Mouse (Mus musculus): Measurements from ENCODE around the gene Alg3. TPM values are rescaled to one million over a fixed set of nuclear protein-coding genes. Genes with fewer than 3 reads are reported as not detected.

The Alg3 gene
- 10 to 100 TPM in 1 of 2 experiments, 1 to 10 TPM in 1; 8.7 to 11.0 TPM for total RNA-seq (2021)
- long read RNA-seq, experiment 1, partial matches to known transcripts, result 2 of 6 reads
- long read RNA-seq, experiment 1, other reads (novel, unspliced or antisense), result 1 of 6 reads
- long read RNA-seq, experiment 2, transcript Alg3-201 (9 exons, 1,451 nt), result major isoform, 7 of 8 reads
- long read RNA-seq, experiment 2, partial matches to known transcripts, result 0 of 8 reads
- long read RNA-seq, experiment 2, other reads (novel, unspliced or antisense), result 0 of 8 reads

- peak; percentile 63 to 85 for DNase-seq (ENCODE audit: low spot score in 2 of 2)
Observed at GRCm38 (mm10) chr16:20611357-20612227, at the start of gene Alg3, which contains the start of the genes Eef1akmt4 and Gm49333. Alg3 (minus strand) TSS chr16:20611735. Eef1akmt4 (plus strand) TSS chr16:20611593. Gm49333 (plus strand) TSS chr16:20611610.

DNA sequence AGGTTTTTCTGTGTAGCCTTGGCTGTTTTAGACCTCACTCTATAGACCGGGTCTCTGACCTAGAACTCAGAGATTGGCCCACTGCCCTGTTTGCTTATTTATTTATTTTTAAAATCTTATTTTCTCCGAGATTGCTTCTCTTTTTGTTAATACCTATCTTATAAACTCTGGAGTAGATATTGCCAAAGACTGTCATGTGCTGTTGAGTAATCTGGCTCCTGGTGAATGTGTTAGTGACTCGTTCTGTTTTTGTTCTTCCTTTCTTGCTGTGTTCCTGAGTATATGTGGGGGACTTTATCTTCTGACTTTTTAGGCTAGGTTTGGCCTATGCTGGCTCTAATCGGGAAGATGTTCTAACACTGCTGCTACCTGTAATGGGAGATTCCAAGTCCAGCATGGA is 46.1 kb upstream of the Alg3 start:
- DNase-seq (ENCODE audit: low spot score in 2 of 2), result no peak

DNA sequence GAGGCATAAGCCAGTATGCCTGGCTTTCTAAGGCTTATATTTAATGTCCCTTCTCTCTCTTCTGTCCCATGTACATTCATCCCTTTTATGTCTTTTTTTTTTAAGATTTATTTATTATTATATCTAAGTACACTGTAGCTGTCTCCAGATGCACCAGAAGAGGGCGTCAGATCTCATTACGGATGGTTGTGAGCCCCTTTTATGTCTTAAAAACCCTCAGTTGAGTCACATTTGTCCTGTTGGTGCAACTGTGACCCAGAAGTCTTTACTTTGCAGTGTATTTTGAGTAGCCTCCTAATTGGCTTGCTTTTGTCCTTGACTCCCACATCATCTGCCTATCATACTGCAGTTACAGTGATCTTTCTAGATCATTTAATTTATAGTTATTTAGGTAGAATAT is 41.8 kb upstream of the Alg3 start:
- DNase-seq (ENCODE audit: low spot score in 2 of 2), result no peak

GRCm38 (mm10) chr16:20651947-20652310 is 40.4 kb upstream of the Alg3 start:
- no peak for DNase-seq (ENCODE audit: low spot score in 2 of 2)

DNA sequence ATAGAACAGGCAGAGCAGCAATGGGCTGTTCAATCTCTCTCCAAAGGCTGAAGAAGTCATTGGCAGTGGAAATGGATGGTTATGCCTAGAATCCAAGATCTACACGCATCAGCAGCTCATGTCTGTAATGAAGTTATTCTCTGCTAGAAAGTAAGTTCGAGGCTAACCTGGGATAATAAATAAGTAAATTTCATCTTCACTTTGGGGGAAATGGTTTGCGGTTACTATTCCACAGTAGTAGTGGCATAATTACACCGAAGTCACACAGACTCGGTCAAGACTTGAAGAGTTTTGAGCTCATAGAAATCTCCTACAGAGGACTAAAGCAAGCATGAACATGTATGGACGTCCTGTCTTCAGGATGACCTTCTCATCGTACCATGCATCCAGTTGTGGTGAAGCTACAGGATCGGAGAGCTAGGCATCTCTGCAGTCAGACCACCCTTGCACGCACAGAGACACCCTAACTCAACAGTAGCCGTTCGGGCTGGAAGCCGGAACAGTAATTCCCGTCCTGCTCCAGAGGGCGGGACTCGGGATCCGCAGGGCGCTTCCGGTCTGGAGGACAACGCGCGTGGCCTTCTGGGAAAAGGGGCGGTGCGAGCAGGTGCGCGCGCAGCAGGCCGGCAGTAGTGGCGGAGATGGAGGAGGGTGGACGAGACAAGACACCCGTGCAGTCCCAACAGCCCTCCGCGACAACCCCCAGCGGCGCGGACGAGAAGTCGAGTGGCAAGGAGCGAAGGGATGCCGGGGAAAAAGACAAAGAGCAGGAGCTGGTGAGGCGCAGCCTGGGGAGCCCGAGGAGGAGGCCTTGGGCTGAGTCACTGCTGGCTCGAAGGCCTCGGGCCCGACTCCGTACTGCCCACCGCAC is 39.8 kb upstream of the Alg3 start, which contains the start of gene Psmd2:
TSS of gene Psmd2 (plus strand) at position 577 of the 871 bp plus-strand sequence.
- DNase-seq (ENCODE audit: low spot score in 2 of 2), result peak; percentile 96 to 98

DNA sequence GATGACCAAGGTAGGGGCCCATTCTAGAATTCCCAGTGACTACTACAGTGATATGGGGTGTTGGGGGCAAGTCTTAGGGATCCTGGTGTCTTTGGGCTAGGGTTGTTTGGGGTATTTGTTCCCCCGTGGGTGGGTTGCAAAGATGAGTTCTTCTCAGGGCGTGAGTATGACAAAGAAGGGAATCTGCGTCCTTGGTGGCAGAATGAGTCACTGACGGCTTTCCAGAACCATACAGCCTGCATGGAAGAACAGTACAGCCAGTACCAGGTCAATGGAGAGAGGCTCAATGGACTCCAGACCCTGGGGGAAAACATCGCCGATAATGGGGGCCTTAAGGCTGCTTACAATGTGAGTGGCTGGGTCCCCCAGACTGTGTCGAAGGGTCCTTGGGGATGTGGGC is 32.4 kb upstream of the Alg3 start:
- DNase-seq (ENCODE audit: low spot score in 2 of 2), result no peak

DNA sequence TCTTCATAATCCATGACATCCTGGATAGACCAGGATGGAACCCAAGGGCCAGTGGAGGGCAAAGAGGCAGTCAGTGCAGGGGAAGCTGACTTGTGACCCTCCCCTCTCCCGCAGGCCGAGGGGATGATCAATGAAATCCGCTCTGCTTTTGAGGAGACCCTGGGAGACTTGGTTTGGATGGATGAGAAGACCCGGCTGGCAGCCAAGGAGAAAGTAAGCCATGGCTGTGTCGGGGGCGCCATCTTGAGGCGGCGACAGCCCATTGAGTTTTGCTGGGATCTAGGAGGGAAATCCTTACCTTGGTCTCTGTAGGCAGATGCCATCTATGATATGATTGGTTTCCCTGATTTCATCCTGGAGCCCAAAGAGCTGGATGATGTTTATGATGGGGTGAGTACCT is 30.6 kb upstream of the Alg3 start:
- peak; percentile 41 to 76 for DNase-seq (ENCODE audit: low spot score in 2 of 2)

DNA sequence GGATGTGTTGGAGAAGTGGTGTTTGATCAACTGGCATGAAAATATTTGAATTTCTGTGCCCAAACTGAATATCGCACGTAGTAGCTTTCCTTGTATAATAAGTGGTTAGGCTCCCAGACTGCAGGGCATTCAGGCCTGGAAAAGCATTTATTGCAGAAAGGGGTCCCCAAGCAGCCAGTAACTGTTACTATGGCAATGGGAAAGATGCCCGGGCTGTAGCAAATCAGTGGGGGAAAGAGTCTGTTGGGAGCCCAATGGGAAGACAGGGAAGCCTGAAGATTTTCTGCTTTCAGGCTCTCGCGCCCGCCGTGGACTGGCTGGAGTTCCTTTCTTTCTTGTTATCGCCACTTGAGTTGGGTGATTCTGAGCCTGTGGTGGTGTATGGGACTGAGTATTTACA is 26.8 kb upstream of the Alg3 start:
- DNase-seq (ENCODE audit: low spot score in 2 of 2), result no peak

- no peak for DNase-seq (ENCODE audit: low spot score in 2 of 2)
Observed at GRCm38 (mm10) chr16:20637410-20637809, 25.9 kb upstream of the Alg3 start.

- no peak for DNase-seq (ENCODE audit: low spot score in 2 of 2)
Observed at GRCm38 (mm10) chr16:20629731-20630634, 18.4 kb upstream of the Alg3 start, which contains the start of gene Ece2. Ece2 (plus strand) TSS chr16:20629828.

- DNase-seq (ENCODE audit: low spot score in 2 of 2), result no peak
Observed at GRCm38 (mm10) chr16:20628871-20629391, 17.4 kb upstream of the Alg3 start.

DNA sequence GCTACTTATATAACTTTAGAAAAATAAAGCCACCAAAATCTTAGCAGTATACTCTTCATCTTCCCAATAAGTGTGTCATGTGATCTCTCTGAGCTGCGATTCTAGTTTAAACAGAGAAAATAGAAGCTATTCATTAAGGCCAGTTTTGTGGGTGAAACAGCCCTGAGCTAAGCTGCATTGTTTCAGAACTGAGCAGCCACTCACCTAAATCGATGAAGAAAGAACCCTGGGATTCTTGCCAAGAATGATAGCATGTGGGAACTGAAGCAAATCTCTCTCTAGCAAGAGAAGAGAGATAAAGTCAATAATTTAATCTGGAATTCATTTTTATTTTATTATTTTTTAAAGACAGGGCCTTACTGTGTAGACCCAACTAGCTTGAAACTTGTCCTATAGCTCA is 11.7 kb upstream of the Alg3 start:
- DNase-seq (ENCODE audit: low spot score in 2 of 2), result no peak

- DNase-seq (ENCODE audit: low spot score in 2 of 2), result peak in 1 of 2 experiments; percentile 31
Observed at GRCm38 (mm10) chr16:20621991-20622685, 10.6 kb upstream of the Alg3 start.

GRCm38 (mm10) chr16:20621191-20621990 is 9.9 kb upstream of the Alg3 start, which contains the start of gene Camk2n2:
Camk2n2 (minus strand) TSS chr16:20621287.
- DNase-seq (ENCODE audit: low spot score in 2 of 2), result peak; percentile 37 to 46

DNA sequence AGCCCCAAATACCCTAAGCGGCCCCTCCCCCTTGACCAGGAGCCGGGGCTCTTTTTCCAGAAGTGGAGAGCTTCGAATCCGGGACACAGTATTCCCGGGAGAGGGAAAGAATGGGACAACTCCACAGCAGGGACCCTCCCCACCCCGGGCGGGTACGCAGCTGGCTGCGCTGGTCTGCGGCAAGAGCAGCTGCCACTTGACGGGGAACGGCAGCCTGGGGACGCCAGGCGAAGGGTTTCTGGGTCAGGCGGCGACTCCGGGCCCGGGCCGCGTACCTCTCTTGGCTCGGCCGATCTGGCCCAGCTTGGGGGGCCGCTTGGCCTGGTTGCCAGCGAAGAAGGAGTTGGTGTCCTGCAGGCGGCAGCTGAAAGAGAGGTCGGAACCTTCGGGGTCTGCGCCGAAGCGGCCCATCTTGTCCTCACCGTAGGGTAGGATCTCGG is 9.2 kb upstream of the Alg3 start:
- peak in 1 of 2 experiments; percentile 25 for DNase-seq (ENCODE audit: low spot score in 2 of 2)

GRCm38 (mm10) chr16:20620399-20620735 is 8.8 kb upstream of the Alg3 start:
- no peak for DNase-seq (ENCODE audit: low spot score in 2 of 2)

- DNase-seq (ENCODE audit: low spot score in 2 of 2), result peak in 1 of 2 experiments; percentile 39
Observed at GRCm38 (mm10) chr16:20619541-20620398, 8.2 kb upstream of the Alg3 start.

All from gastrocnemius, postnatal 4 days (tissue).